Mouse (Mus musculus) right cerebral cortex, postnatal 10 days (tissue): ENCODE data around the gene Mat2a.
"Not testable (repeated sequence)": the region's sequence is repeated elsewhere in the genome, so short reads cannot be mapped to it uniquely, and the experiment has no call there.

Source experiments
- DNase-seq, 2 experiments: peaks; one replicate each; pipeline ENCODE4 v3.0.0; 2021; ENCODE audit warnings: low spot score in 2 of 2

Mat2a gene

DNA sequence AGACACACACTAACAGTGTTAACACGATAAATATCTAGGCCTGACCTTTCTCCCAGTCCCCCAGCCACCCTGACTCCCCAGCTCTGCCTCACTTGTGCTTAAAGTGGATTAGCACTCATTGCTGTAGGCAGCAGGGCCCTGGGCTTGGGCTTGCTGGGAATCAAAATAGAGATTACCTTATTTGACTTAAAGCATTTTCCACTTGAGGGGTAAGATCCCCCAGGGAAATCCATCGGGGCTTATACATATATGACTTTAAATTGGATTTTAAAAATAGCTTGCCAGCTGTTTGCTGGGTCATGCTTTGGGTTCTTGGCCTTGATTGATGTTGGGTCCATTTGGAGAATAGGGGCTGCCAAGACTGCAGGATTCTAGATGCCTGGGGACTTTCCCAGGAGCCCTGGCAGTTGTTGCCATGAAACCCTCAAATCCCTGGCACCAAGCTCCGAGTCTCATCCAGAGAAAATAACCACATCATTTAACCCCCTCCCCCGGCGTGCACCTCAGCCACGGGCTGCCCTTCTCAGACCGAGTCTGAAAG, 15.5 kb upstream of the Mat2a start:
- peak; percentile 73 to 76 for DNase-seq

DNA sequence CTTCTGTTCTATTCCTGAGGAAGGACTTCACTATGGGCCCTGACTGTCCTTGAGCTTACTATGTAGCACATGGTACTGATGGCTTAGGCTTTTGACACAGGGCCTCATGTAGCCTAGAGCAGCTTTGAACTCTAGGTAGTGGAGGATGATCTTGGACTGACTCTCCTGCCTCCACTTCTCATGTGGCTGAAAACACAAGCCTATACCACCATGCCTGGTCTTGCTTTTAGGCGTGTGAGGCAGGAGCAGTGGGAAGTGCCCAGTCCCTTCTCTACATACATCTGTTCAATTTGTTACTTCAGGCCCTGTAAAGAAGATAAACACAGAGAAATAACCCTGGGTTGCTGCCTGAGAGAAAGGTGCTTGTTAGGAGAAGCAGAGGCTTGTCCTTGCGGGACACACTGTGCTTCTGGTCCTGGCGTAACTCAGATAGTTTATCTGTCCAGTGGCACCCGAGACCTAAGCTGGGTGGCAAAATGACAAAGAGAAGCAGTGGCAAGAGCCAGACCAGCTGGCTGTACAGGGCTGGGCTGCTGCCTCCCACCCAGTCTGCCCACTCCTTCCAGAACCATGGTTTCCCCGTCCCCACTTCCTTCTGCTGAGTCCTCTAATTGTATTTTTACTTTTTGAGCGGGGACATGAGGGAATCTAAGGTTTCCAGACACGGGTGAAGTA, 14.9 kb upstream of the Mat2a start:
- peak; percentile 45 to 55 for DNase-seq

DNA sequence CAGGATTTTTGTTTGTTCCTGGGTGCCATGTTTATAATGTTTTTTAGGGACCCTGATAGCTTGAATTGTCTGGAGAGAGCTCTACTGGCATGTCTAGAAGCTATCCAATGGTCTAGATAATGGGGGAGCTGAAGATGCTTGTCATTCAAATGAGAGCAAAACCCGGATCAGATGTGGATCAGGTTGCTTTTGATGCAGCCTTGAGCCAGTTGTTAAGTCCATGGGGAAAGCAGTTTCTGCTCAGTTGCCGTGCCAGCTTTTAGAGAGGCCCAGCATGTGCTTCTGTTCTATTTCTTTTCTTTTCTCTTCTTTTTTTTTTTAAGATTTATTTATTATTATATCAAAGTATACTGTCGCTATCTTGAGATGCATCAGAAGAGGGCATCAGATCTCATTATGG, 14.2 kb upstream of the Mat2a start:
- DNase-seq = no peak

DNA sequence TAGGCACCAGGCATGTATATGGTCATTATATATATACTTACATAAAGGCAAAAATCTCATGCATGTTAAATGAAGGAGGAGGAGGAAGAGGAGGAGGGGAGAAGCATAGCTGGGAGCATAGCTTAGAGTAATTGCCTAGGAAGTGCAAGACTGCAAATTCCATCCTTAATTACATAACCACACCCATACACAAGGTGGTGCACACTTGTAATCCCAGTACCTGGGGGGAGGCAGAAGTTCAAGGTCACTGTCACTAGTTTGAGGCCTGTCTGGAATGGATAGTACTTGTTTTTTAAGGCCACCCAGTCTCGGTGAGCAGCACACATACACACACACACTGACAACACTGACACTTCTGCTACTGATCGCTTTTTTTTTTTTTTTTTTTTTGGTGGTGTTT, 13.0 kb upstream of the Mat2a start:
- DNase-seq = no peak

DNA sequence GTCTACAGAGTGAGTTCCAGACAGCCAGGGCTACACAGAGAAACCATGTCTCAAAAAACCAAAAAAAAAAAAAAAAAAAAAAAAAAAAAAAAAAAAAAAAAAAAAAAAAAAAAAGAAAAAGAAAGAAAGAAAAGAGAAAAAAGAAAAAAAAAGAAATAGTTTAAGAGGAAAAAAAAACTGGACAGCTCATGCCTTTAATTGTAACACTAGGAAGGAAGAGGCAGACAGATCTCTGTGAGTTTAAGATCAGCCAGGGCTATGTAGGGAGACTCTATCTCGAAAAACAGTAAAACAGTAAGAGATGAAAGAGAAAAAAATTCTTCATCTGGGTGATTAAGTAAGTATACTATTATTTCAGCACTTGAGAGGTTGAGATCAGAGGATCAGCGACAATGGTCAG, 12.4 kb upstream of the Mat2a start:
- DNase-seq = not testable (repeated sequence)

DNA sequence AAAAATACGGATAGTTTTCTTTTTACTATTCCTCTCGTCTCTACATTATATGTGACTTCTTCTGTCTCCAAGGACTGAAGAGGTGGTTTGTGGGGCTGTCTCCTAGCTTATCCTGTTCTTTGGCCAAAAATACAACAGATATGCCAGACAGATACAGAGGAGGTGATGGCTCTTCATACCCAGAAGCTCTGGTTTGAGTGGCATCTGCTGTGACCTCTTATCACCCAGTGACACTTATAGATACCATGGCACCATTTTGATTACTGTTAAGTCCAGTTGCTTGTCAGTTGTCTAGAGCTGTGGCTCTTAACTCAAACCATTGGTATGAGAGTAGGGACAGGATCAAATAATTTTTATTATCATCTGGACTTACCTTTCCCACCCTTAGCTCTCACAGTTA, 8.1 kb upstream of the Mat2a start:
- no peak for DNase-seq

DNA sequence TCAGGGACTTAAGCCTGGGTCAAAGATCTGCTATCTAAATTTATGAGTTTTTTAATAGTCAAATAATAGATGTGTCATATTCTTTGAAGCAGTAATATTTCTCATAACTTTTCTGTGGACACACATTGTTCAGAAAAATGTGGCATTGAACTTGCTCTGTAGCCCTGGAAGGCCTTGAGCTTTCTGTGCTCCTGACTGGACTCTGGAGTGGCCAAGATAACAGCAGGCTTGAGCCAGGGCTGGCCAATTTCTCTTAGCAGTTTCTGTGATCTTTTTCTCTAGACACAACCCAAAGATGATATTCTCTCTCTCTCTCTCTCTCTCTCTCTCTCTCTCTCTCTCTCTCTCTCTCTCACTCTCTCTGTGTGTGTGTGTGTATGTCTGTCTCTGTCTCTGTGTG, 5.7 kb upstream of the Mat2a start:
- DNase-seq = no peak

DNA sequence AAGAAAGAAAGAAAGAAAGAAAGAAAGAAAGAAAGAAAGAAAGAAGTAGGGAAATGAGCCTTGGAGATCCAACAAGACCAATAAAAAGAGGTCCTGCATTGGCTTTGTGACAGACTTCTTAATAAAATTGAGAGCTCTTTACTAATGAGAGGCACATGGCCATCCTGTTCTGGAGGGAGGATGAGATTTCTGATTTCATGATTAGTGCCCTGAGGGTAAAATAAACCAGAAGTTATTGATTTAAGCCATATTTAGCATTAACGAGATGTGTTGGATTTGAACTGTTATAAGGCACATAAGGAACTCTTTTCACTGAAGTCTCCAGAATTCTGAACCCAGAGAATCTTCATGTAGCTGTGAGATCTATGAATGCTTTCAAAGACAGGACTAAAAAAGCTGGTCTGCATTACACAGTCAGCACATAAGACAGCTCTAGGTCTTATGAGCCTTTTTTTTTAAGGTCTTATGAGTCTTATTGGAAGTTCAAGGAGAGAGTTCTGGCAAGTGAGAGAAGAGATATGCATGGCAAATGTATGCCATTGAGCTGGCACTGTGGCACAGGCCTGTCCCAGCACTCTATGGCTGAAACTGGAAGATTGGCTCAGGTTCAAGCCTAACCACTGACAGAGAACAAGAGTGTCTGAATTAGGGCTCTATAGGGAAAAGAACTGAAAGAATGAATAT, 3.7 kb upstream of the Mat2a start:
- no peak for DNase-seq

DNA sequence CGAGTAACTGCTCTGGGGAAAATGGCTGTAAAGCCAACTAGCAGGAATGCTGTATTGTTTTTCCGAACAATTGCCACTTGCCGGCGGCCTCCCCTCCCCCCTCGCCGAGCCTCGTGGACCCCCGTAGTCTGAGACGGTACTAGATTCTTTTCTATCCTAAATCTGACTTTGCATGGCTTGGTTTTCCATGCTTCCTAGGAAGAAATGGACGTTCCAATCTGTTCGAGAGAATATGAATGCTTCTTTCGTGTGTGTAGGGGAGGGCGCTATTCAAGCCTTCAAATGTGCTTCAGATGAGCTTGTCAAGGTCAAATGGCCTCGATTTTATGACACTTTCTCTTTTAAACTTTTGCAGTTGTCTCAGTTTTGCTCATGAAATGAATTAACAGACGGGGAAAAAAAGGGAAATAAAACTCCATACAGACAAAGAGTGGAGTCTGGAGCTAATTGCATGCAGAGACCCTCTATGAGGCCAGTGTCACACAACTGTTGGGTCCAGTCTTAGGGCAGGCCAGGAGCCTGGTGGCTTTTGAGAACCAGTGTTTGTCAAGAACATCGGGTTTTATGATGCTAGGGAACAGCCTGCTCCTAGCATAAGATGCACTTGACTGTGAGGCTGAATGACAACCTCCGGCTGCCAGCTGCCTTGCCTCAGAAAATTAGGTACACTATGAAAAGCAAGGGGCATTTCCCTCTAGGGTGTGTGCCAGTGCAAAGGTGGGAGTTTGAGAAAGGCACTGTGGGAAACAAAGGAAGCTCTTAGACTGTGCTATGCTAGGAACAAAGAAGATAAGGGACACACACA, 1.0 kb upstream of the Mat2a start:
- DNase-seq = peak; percentile 42 to 64

DNA sequence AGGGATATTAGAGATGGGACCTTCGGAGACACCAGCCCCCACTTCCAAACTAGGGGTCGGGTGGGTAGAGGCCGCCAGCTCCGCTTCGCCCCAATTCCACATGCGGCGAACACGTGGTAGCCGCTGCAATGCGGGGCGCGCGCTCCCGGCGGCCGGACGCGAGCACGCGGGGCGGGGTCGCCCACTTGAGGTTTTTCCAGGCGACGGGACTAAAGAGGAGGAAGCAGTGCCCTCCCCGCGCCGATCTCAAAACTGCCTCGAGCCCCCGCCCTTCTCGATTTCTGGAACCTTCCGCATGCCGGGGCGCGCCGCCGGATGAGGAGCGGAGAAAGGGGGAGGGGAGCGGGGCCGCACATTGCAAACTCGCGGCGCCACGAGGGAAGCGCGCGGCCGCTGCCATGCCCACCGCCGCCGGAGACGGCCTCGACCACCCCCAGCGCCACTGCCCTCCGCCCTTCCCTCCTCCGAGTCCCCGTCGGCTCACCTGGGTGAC, 450 bp downstream of the Mat2a start:
- peak; percentile 96 for DNase-seq

DNA sequence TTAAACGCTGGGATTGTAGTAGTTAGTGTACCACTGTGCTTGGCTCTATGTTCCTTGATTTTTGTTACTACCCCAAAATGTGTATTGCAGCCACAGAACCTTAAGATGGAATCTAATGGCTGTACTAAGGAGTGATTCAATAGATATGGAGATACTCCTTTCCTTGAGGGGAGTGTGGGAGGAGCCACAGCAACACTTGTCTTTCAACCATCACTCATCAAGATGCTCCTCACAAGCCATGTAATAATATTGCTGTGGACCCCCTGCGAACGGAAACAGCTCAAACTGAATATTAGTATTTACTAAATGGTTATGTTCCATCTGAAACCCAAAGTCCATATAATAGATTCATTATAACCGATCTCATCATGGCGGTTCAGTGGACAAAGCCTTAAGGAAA, 1.1 kb downstream of the Mat2a start:
- DNase-seq = peak in 1 of 2 experiments; percentile 35

DNA sequence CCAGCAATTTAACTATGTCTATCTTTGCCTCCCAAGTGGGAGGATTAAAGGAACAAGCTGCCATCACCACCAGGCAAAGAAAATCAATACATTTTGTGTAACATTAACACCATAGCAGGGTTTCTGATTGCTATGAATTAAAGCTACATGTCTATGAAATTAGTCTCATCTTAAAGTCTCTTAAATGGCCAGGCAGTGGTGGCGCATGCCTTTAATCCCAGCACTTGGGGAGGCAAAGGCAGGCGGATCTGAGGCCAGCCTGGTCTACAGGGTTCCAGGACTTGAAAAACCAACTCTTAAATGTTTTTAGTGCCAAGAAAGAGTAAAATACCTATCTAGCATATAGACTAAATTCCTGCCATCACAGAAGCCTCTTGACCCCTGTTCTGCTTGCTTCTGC, 7.2 kb downstream of the Mat2a start:
- peak in 1 of 2 experiments; percentile 25 for DNase-seq

DNA sequence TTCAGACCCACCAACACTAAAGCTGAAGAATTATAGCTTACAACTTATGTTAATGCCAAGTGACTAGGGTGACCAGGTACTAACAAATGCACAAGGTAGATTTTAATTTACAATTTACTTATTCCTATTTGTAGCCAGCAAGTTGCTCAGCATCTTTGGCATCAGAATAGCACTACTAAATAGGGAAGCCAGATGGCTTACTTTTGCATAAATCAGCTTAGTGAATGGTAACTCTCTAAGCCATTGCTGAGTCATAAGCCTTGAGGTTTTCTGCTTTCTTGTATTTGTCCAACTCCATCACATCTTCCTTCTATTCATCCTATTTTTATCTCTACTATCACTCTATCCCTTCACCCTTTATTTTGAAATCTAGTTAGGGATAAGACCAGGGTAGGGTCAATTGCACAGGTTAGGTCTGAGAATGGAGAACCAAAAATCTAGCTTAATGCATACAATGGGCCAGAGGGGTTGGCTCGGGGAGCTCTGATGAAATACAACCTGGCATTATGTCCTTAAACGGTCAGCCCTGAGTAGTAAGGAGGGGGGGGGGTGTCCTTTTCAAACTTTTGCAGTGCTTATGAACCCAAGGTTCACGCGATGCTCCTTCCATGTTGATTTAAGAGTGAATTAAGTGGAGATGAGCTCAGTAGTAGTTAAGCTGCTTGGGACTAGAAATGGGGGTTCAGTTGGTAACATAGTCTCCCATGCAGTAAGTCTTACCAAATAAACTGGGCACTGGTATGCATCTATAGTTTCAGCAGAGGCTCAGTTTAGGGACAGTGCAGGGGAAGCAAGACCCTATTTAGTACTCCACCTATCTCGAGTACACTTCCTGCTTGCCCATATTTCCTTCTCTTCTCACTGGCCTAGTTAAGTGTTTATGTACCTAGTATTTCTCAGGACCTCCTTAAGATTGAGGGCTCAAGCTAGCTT, 8.1 kb downstream of the Mat2a start:
- DNase-seq = peak in 1 of 2 experiments; percentile 27

DNA sequence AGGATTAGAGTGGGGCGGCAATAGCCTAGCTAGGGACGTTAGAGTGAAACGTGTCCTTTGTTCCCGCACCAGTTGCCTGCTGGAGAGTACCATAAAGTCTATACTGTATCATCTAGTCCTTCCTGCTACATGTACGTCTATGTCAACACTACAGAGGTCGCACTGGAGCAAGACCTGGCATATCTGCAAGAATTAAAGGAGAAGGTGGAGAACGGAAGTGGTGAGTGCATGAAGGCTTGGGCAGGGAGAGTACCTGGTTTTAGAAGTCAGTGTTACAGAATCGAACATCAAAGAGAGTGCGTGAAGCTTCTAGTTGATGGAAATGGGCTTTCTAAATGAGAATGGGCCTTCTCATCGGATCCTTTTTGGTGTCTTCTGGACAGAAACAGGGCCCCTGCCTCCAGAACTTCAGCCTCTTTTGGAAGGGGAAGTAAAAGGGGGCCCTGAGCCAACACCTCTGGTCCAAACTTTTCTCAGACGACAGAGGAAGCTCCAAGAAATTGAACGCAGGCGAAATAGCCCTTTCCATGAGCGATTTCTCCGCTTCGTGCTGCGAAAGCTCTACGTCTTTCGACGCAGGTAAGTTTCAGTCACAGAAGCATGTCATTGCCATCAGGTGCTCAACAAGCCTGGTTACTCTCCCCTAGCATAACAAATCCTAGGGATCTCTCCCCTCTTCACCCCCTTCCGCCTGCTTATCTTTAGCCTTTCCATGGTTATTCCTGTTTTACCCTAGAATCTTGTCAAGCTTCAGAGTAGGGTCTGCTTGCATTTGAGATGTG, 10.1 kb downstream of the Mat2a start:
- DNase-seq = no peak

DNA sequence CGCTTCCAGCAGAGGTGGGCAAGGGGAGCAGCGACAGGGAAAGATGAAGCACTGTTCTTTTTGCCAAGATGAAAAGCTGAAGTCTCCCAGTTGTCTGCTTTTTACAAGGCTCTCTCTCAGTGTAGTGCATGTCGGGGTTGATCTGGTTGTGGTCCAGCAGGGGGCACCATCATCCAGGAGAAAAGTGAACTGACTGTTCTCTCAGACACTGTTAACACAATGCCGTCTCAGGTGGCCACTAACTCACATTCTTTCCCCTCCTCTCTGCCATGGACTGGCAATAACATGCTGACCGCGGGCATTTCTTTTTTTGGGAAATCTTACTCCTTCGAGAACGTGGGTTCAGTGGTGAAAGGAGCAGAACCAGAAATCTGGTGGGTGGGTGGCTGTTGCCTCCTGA, 11.3 kb downstream of the Mat2a start:
- peak; percentile 79 to 85 for DNase-seq

DNA sequence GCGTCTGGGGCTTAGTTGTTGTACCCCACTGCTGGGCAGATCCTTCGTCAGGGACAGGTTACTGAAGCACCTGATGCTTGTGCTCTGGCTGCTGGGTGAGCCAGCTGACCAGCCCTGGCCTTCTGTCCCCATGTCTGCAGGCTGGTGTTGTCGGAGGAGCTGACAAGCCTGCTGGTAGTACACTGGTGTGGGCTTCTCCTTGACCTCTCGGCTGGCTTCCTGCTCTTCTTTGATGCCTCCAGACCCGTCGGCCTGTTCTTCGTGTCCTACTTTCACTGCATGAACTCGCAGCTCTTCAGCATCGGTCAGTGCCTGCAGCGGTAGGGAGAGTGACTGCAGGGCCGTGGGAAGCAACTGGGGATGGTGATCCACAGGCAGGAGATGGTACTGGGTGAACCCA, 13.7 kb downstream of the Mat2a start:
- no peak for DNase-seq

DNA sequence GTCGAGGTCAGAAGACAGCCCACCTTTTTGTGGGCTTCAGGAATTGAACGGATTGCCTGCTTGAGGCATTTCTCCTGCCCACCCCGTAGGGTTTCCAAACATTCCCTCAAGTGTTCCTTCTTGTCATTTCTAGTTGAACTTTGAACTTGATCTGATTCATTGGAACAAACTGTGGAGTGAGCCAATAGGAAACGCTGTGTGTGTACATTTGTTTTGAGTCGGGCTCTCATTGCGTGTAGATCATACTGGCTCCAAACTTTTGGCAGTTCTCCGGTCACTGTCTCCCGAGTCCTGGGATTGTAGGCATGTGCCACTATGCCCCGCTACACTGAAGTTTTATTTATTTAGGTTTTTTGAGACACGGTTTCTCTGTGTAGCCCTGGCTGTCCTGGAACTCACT, 18.5 kb downstream of the Mat2a start:
- DNase-seq = no peak

DNA sequence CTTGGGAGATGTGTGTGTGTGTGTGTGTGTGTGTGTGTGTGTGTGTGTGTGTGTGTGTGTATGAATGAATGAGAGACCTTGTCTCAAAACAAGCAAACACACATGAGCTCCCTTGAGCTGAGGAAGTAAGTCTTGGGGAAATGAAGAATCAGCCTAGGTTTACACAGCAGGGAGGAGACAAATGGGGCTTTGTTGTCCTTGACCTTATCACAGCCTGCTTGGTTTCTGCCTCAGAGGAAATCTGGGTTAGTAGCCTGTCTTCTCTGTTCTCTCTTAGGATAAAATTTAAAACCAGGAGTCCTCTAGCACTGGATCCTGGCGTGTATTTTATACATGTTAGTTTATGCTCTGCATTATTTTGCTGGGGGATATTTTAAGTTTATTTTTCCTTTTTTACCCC, 19.6 kb downstream of the Mat2a start:
- DNase-seq = no peak

DNA sequence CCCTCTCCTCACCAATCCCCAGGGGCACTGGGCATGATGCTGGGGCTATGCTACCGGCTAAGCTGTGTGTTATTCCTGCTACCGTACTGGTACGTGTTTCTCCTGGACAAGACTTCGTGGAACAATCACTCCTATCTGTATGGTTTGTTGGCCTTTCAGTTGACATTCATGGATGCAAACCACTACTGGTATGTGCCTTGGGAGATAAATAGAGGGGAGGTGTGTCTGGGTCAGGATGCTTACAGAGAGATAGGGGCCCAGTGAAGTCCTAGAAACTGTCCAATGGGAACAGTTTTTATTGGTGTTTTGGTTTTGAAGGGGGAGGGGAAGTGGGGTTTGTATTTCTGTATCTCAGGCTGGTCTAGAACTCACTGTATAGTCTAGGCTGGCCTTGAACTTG, 21.1 kb downstream of the Mat2a start:
- DNase-seq = no peak

DNA sequence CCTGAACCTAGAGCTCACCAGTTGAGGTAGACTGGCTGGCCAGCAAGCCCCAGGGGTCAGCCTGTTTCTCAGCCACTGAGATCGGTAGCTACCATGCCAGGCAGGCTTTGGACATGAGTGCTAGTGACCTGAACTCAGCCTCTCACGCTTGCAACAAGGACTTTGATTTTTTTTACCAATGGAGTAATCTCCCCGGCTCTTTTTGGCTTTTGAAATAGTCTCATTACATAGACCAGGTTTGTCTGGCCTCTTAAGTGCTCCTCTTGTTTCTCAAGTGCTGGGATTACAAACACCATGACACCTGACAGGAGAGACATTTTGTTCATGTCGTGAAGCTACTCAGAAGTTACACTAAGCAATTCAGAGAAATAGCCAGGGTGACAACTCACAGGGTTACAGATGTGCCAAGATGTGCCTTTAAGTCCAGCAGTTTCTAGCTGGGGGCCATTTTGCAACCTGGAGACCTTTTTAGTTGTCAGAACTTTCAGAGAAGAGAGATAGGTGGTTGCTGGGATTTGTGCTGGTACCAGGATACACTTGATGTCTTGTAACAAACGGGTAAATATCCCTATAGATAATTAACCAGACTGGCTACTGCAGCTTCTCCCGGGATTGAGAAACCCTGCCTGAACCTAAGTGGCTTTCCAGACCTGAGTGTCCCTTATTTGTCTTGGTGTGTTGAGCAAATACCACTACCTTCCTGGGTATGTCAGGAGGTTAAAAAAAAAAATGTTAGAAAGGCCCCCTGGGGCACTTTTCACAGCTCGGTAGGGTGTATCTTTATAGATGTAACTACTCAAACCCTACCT, 23.2 kb downstream of the Mat2a start:
- DNase-seq = no peak
